Mouse (Mus musculus): ENCODE measurements around the gene Npas3. TPM values are rescaled to one million over a fixed set of nuclear protein-coding genes. Genes with fewer than 3 reads are reported as not detected.

The Npas3 gene
- polyA plus RNA-seq, 1 experiment from 2014 or later, result 0.08 TPM

- ATAC-seq, result no peak
These were observed 307.9 kb downstream of the Npas3 start for GRCm38 (mm10) chr12:53556359-53556758.

DNA sequence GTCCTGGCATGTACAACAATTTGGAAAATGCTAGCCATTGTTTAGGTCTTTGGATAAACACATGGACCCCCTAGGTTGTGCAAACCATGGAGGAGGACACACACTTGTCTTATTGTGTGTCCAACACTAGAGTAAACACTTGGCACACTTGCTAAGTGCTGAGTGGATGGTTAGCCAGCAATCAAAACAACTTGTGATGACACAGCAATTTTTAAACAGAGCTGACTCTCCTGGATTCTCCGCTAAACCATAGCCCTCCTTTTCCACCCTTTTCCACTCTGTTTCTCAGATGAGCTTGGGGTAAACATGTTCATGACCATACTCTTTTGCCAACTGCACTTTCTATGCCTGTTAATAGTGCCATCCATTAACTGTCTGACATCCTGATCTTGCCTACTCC lies 309.8 kb downstream of the Npas3 start:
- 88% methylated on average over 1 of the region's 1 CpGs for WGBS (ENCODE audit: insufficient replicate concordance)
- no peak for ATAC-seq

More at GRCm38 (mm10) chr12:53556359-53556758, 307.9 kb downstream of the Npas3 start:
- 81% methylated on average over 2 of the region's 2 CpGs for WGBS (ENCODE audit: insufficient replicate concordance)
- H3K4me2 ChIP-seq (ENCODE audit: low read depth, low read length), result no peak overlapping the region
- H3K36me3 ChIP-seq (replicated peaks; ENCODE audit: insufficient read depth, low read length), result no peaks in the 10 kb centered on the region
- H3K4me3 ChIP-seq (ENCODE audit: low read depth, low read length), result no peak overlapping the region
- TF ChIP-seq EP300 (IDR thresholded peaks at IDR 0.05; ENCODE audit: low read depth), result no peak
- TF ChIP-seq CTCF (IDR thresholded peaks at IDR 0.05; ENCODE audit: low read depth), result no peak
- no peak overlapping the region for H3K9ac ChIP-seq (replicated peaks)
- no peaks in the 10 kb centered on the region for H3K27me3 ChIP-seq (ENCODE audit: insufficient read depth, low read length)
- H3K9me3 ChIP-seq (ENCODE audit: low read length), result no peaks in the 10 kb centered on the region
- no peaks in the 10 kb centered on the region for H3K4me1 ChIP-seq (ENCODE audit: insufficient read depth)
- H3K27ac ChIP-seq (ENCODE audit: low read depth), result no peak overlapping the region
- no peak for DNase-seq

GRCm38 (mm10) chr12:53566712-53567387 lies 318.4 kb downstream of the Npas3 start:
- H3K36me3 ChIP-seq (replicated peaks; ENCODE audit: insufficient read depth, low read length), result no peaks in the 10 kb centered on the region
- no peak overlapping the region for H3K4me2 ChIP-seq (ENCODE audit: low read depth, low read length)
- no peak overlapping the region for H3K4me3 ChIP-seq (ENCODE audit: low read depth, low read length)
- WGBS (ENCODE audit: insufficient replicate concordance), result 85% methylated on average over 12 of the region's 12 CpGs
- no peaks in the 10 kb centered on the region for H3K27me3 ChIP-seq (ENCODE audit: insufficient read depth, low read length)
- no peak overlapping the region for H3K9ac ChIP-seq (replicated peaks)
- TF ChIP-seq EP300 (IDR thresholded peaks at IDR 0.05; ENCODE audit: low read depth) (no peak), CTCF (IDR thresholded peaks at IDR 0.05; ENCODE audit: low read depth) (no peak)
- no peaks in the 10 kb centered on the region for H3K9me3 ChIP-seq (ENCODE audit: low read length)
- no peak overlapping the region for H3K27ac ChIP-seq (ENCODE audit: low read depth)
- H3K4me1 ChIP-seq (ENCODE audit: insufficient read depth), result no peaks in the 10 kb centered on the region
- DNase-seq, result no peak
- no peak for ATAC-seq

More for the DNA sequence above, 309.8 kb downstream of the Npas3 start:
- Histone ChIP-seq H3K27ac (ENCODE audit: low read depth) (no peak overlapping the region), H3K36me3 (replicated peaks; ENCODE audit: insufficient read depth, low read length) (no peaks in the 10 kb centered on the region), H3K9ac (replicated peaks) (no peak overlapping the region), H3K27me3 (ENCODE audit: insufficient read depth, low read length) (no peaks in the 10 kb centered on the region), H3K4me3 (ENCODE audit: low read depth, low read length) (no peak overlapping the region), H3K9me3 (ENCODE audit: low read length) (no peaks in the 10 kb centered on the region), H3K4me2 (ENCODE audit: low read depth, low read length) (no peak overlapping the region), H3K4me1 (ENCODE audit: insufficient read depth) (no peaks in the 10 kb centered on the region)
- TF ChIP-seq CTCF (IDR thresholded peaks at IDR 0.05; ENCODE audit: low read depth) (no peak), EP300 (IDR thresholded peaks at IDR 0.05; ENCODE audit: low read depth) (no peak)
- DNase-seq, result no peak

DNA sequence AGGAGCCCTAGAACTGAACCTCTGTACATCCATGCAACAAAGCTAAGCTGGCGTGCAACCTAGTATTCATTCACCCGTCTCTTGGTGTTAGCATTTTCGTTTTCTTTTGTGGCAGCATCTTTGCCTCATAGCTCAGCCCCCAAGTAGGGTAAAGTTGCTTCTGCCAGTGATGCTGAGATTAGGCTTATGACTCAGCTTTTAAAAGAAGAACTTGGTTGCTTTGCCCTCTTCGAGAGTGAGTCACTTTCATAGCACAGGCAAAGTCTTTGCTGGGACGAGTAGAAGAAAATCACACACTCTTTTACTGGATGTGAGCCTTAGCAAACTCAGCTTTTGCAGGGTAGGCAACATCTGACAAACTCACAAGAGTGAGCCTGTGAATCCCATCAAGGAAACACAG lies 332.7 kb downstream of the Npas3 start:
- H3K27me3 ChIP-seq (ENCODE audit: insufficient read depth, low read length), result no peaks in the 10 kb centered on the region
- no peak overlapping the region for H3K4me2 ChIP-seq (ENCODE audit: low read depth, low read length)
- ATAC-seq (no peak), DNase-seq (no peak)
- H3K36me3 ChIP-seq (replicated peaks; ENCODE audit: insufficient read depth, low read length), result no peaks in the 10 kb centered on the region
- no peak overlapping the region for H3K9ac ChIP-seq (replicated peaks)
- no peaks in the 10 kb centered on the region for H3K4me1 ChIP-seq (ENCODE audit: insufficient read depth)
- no peak overlapping the region for H3K4me3 ChIP-seq (ENCODE audit: low read depth, low read length)
- TF ChIP-seq CTCF (IDR thresholded peaks at IDR 0.05; ENCODE audit: low read depth), result no peak
- TF ChIP-seq EP300 (IDR thresholded peaks at IDR 0.05; ENCODE audit: low read depth), result no peak
- no peaks in the 10 kb centered on the region for H3K9me3 ChIP-seq (ENCODE audit: low read length)
- WGBS (ENCODE audit: insufficient replicate concordance), result 71% methylated on average over 5 of the region's 5 CpGs
- no peak overlapping the region for H3K27ac ChIP-seq (ENCODE audit: low read depth)

DNA sequence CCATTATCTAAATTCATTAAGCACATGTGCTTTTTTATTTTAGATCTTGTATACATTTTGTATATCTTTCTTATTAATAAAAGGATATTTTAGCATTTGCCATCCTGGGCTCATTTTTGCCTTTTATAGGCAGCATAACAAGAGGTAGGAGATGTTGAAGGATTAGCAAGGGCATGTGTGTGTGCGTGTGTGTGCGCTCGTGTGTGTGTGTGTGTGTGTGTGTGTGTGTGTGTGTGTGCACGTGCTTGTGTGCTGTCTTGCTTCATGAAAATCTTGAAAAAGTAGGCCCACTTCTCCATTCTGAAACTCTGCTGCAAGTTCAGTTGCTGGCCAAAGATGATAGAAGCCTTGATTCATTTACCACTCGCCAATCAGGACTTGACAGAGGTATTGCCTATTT lies 338.8 kb downstream of the Npas3 start:
- H3K27ac ChIP-seq (ENCODE audit: low read depth), result no peak overlapping the region
- H3K9ac ChIP-seq (replicated peaks), result no peak overlapping the region
- no peak overlapping the region for H3K4me3 ChIP-seq (ENCODE audit: low read depth, low read length)
- WGBS (ENCODE audit: insufficient replicate concordance), result 63% methylated on average over 5 of the region's 5 CpGs
- TF ChIP-seq EP300 (IDR thresholded peaks at IDR 0.05; ENCODE audit: low read depth) (no peak), CTCF (IDR thresholded peaks at IDR 0.05; ENCODE audit: low read depth) (no peak)
- no peaks in the 10 kb centered on the region for H3K9me3 ChIP-seq (ENCODE audit: low read length)
- no peaks in the 10 kb centered on the region for H3K36me3 ChIP-seq (replicated peaks; ENCODE audit: insufficient read depth, low read length)
- no peaks in the 10 kb centered on the region for H3K4me1 ChIP-seq (ENCODE audit: insufficient read depth)
- H3K4me2 ChIP-seq (ENCODE audit: low read depth, low read length), result no peak overlapping the region
- no peak for DNase-seq
- no peaks in the 10 kb centered on the region for H3K27me3 ChIP-seq (ENCODE audit: insufficient read depth, low read length)
- ATAC-seq, result no peak

- Histone ChIP-seq H3K4me3 (ENCODE audit: low read depth, low read length) (no peak overlapping the region), H3K27me3 (ENCODE audit: insufficient read depth, low read length) (no peaks in the 10 kb centered on the region), H3K4me2 (ENCODE audit: low read depth, low read length) (no peak overlapping the region), H3K9ac (replicated peaks) (no peak overlapping the region), H3K27ac (ENCODE audit: low read depth) (no peak overlapping the region), H3K9me3 (ENCODE audit: low read length) (no peaks in the 10 kb centered on the region), H3K36me3 (replicated peaks; ENCODE audit: insufficient read depth, low read length) (no peaks in the 10 kb centered on the region), H3K4me1 (ENCODE audit: insufficient read depth) (no peaks in the 10 kb centered on the region)
- no peak for TF ChIP-seq EP300 (IDR thresholded peaks at IDR 0.05; ENCODE audit: low read depth)
- no peak for DNase-seq
- ATAC-seq, result no peak
- 80% methylated on average over 19 of the region's 19 CpGs for WGBS (ENCODE audit: insufficient replicate concordance)
These were observed 339.4 kb downstream of the Npas3 start for GRCm38 (mm10) chr12:53587691-53588504.
